Mouse (Mus musculus) G1E (cell line): ENCODE results near the gene Zfp82. TPM values are rescaled to one million over a fixed set of nuclear protein-coding genes. Genes with fewer than 3 reads are reported as not detected.

Experiments
- ATAC-seq: 2 replicates; pipeline ENCODE4 v1.8.0; 2016; ENCODE audit warnings: mild to moderate bottlenecking; ENCODE audit not compliant: insufficient number of reproducible peaks, poor library complexity, low FRiP score, severe bottlenecking; ENCODE audit errors: extremely low read depth
- DNase-seq: peaks from one replicate; pipeline ENCODE4 v3.0.0; 2012; ENCODE audit warnings: low spot score
- H3K27me3 ChIP-seq: 2 replicates; pipeline ENCODE4 v1.6.1; 2012; ENCODE audit warnings: mild to moderate bottlenecking, low read length, inconsistent platforms; ENCODE audit not compliant: insufficient read depth
- H3K36me3 ChIP-seq: replicated peaks from 2 replicates; pipeline ENCODE3; 2012; ENCODE audit warnings: mild to moderate bottlenecking, inconsistent platforms
- H3K4me1 ChIP-seq: 2 replicates; pipeline ENCODE4 v1.6.1; 2012; ENCODE audit warnings: low read depth, low read length, inconsistent platforms, mixed read lengths; ENCODE audit not compliant: insufficient read depth
- H3K4me3 ChIP-seq: 2 replicates; pipeline ENCODE4 v1.5.1; 2012; ENCODE audit warnings: low read depth, mild to moderate bottlenecking, inconsistent platforms, low read length, moderate library complexity, mixed read lengths
- H3K9me3 ChIP-seq: replicated peaks from 2 replicates; pipeline ENCODE4 v1.6.1; 2012; ENCODE audit warnings: inconsistent platforms
- CTCF ChIP-seq: IDR thresholded peaks from 2 replicates; pipeline ENCODE4 v1.5.1; 2012; ENCODE audit warnings: low read depth, low read length, inconsistent platforms, mixed read lengths
- GATA1 ChIP-seq: IDR thresholded peaks from 2 replicates; pipeline ENCODE4 v1.6.1; 2012; ENCODE audit warnings: borderline replicate concordance, low read length, inconsistent platforms, mixed read lengths
- GATA2 ChIP-seq: IDR thresholded peaks from 2 replicates; pipeline ENCODE4 v1.6.1; 2012; ENCODE audit warnings: low read depth, low read length, inconsistent platforms, borderline replicate concordance
- POLR2AphosphoS5 ChIP-seq: IDR thresholded peaks from 2 replicates; pipeline ENCODE4 v1.6.1; 2012; ENCODE audit warnings: low read depth, low read length, inconsistent platforms; ENCODE audit not compliant: insufficient replicate concordance
- TAL1 ChIP-seq: conservative IDR thresholded peaks from 2 replicates; pipeline ENCODE4 v1.6.1; 2012; ENCODE audit warnings: low read depth, low read length, inconsistent platforms, mixed read lengths
- polyA plus RNA-seq: library from polyadenylated mRNA; stranded (reverse); fragments of >175 nt; gene quantifications from 2 replicates; pipeline ENCODE4 v1.2.3, GENCODE M21; 2012
- total RNA-seq, 2 experiments: library from RNA; stranded (forward) in 1 of 2; stranded (reverse) in 1 of 2; fragments of 200-1000 nt in 1 of 2; fragments of >200 nt in 1 of 2; fragmentation: Nextera tagmentation in 1 of 2; gene quantifications; 2 replicates each; pipeline ENCODE4 v1.2.3; 2014 to 2017

The Zfp82 gene
- total and polyA plus RNA-seq, 3 experiments, result 0.25 to 5.9 (median 4.2) TPM

- Histone ChIP-seq H3K9me3 (no peaks in the 10 kb centered on the region), H3K4me3 (no peak overlapping the region), H3K27me3 (no peaks in the 10 kb centered on the region), H3K4me1 (no peaks in the 10 kb centered on the region; the same call in 1 of the 2 replicates), H3K36me3 (peaks cover 89% of the 10 kb centered on the region)
- ATAC-seq (no peak), DNase-seq (no peak)
- TF ChIP-seq POLR2AphosphoS5 (no peak), GATA2 (no peak), GATA1 (no peak), TAL1 (no peak), CTCF (no peak)
These were observed 62.0 kb downstream of the Zfp82 start for GRCm38 (mm10) chr7:30010551-30011195.

- Histone ChIP-seq H3K36me3 (peaks cover 88% of the 10 kb centered on the region), H3K4me1 (no peaks in the 10 kb centered on the region; the same call in 1 of the 2 replicates), H3K4me3 (no peak overlapping the region), H3K9me3 (no peaks in the 10 kb centered on the region), H3K27me3 (no peaks in the 10 kb centered on the region)
- ATAC-seq, result no peak
- TF ChIP-seq GATA1, result no peak
- no peak for TF ChIP-seq POLR2AphosphoS5
- TF ChIP-seq CTCF, result no peak
- TF ChIP-seq TAL1, result no peak
- no peak for TF ChIP-seq GATA2
- no peak for DNase-seq
These were observed 63.2 kb downstream of the Zfp82 start for GRCm38 (mm10) chr7:30009321-30010085.

- Histone ChIP-seq H3K9me3 (no peaks in the 10 kb centered on the region), H3K4me3 (no peak overlapping the region), H3K27me3 (no peaks in the 10 kb centered on the region), H3K4me1 (no peaks in the 10 kb centered on the region; the same call in 1 of the 2 replicates), H3K36me3 (peaks cover 80% of the 10 kb centered on the region)
- no peak for TF ChIP-seq TAL1
- no peak for TF ChIP-seq POLR2AphosphoS5
- TF ChIP-seq GATA1, result no peak
- no peak for TF ChIP-seq GATA2
- no peak for TF ChIP-seq CTCF
- ATAC-seq, result no peak
- no peak for DNase-seq
These were observed 64.5 kb downstream of the Zfp82 start for GRCm38 (mm10) chr7:30008020-30008690.

GRCm38 (mm10) chr7:30007601-30008000 is 65.1 kb downstream of the Zfp82 start:
- H3K27me3 ChIP-seq, result no peaks in the 10 kb centered on the region
- TF ChIP-seq GATA2, result no peak
- no peak for TF ChIP-seq CTCF
- TF ChIP-seq TAL1, result no peak
- TF ChIP-seq POLR2AphosphoS5, result no peak
- TF ChIP-seq GATA1, result no peak
- no peaks in the 10 kb centered on the region; the same call in 1 of the 2 replicates for H3K4me1 ChIP-seq
- ATAC-seq (no peak), DNase-seq (no peak)
- H3K36me3 ChIP-seq, result peaks cover 79% of the 10 kb centered on the region
- no peaks in the 10 kb centered on the region for H3K9me3 ChIP-seq
- no peak overlapping the region for H3K4me3 ChIP-seq

Other genes starting within 250 kb of the Zfp82 start
Only the 20 nearest of the 23 such genes appear.
- 5.9 and 11.1 TPM in 2 replicates for gene Zfp940, start 219.2 kb downstream of the Zfp82 start, total RNA-seq (2014; fragmentation: Nextera tagmentation)
- gene Zfp940, start 219.2 kb downstream of the Zfp82 start, total RNA-seq (2017), result 5.8 and 6.3 TPM in 2 replicates
- 0.30 and 0.50 TPM in 2 replicates for gene Zfp940, start 219.2 kb downstream of the Zfp82 start, polyA plus RNA-seq
- gene Zfp420, start 212.9 kb downstream of the Zfp82 start, total RNA-seq (2014; fragmentation: Nextera tagmentation), result 8.8 and 11.3 TPM in 2 replicates
- 4.5 and 5.2 TPM in 2 replicates for gene Zfp420, start 212.9 kb downstream of the Zfp82 start, total RNA-seq (2017)
- 0.24 and 0.36 TPM in 2 replicates for gene Zfp420, start 212.9 kb downstream of the Zfp82 start, polyA plus RNA-seq
- 10.6 and 12.6 TPM in 2 replicates for gene Zfp27, start 166.3 kb downstream of the Zfp82 start, total RNA-seq (2014; fragmentation: Nextera tagmentation)
- 9.0 and 10.2 TPM in 2 replicates for gene Zfp27, start 166.3 kb downstream of the Zfp82 start, total RNA-seq (2017)
- 0.23 and 0.27 TPM in 2 replicates for gene Zfp27, start 166.3 kb downstream of the Zfp82 start, polyA plus RNA-seq
- gene Zfp383, start 164.7 kb downstream of the Zfp82 start, total RNA-seq (2014; fragmentation: Nextera tagmentation), result 0.44 TPM in 1 of 2 replicates, not detected in the other
- gene Zfp383, start 164.7 kb downstream of the Zfp82 start, total RNA-seq (2017), result 1.6 and 2.2 TPM in 2 replicates
- gene Zfp383, start 164.7 kb downstream of the Zfp82 start, polyA plus RNA-seq, result 0.04 and 0.08 TPM in 2 replicates
- gene Zfp74, start 118.8 kb downstream of the Zfp82 start, total RNA-seq (2014; fragmentation: Nextera tagmentation), result 24.2 and 26.9 TPM in 2 replicates
- gene Zfp74, start 118.8 kb downstream of the Zfp82 start, total RNA-seq (2017), result 5.6 and 7.8 TPM in 2 replicates
- 9.8 and 13.7 TPM in 2 replicates for gene Zfp74, start 118.8 kb downstream of the Zfp82 start, polyA plus RNA-seq
- 18.6 and 22.0 TPM in 2 replicates for gene Zfp568, start 88.9 kb downstream of the Zfp82 start, total RNA-seq (2014; fragmentation: Nextera tagmentation)
- 24.4 and 26.2 TPM in 2 replicates for gene Zfp568, start 88.9 kb downstream of the Zfp82 start, total RNA-seq (2017)
- 3.9 and 5.1 TPM in 2 replicates for gene Zfp568, start 88.9 kb downstream of the Zfp82 start, polyA plus RNA-seq
- gene Zfp14, start 21.5 kb downstream of the Zfp82 start, total RNA-seq (2014; fragmentation: Nextera tagmentation), result not detected in 2 replicates
- 0.05 and 0.17 TPM in 2 replicates for gene Zfp14, start 21.5 kb downstream of the Zfp82 start, total RNA-seq (2017)
- not detected in 2 replicates for gene Zfp14, start 21.5 kb downstream of the Zfp82 start, polyA plus RNA-seq
- 0.90 TPM in 1 of 2 replicates, not detected in the other for gene Gm26920, start 17.5 kb upstream of the Zfp82 start, total RNA-seq (2014; fragmentation: Nextera tagmentation)
- gene Gm26920, start 17.5 kb upstream of the Zfp82 start, total RNA-seq (2017), result not detected in 2 replicates
- gene Gm26920, start 17.5 kb upstream of the Zfp82 start, polyA plus RNA-seq, result not detected in 2 replicates
- 5.6 and 7.5 TPM in 2 replicates for gene Zfp566, start 17.6 kb upstream of the Zfp82 start, total RNA-seq (2014; fragmentation: Nextera tagmentation)
- 2.0 and 2.8 TPM in 2 replicates for gene Zfp566, start 17.6 kb upstream of the Zfp82 start, total RNA-seq (2017)
- gene Zfp566, start 17.6 kb upstream of the Zfp82 start, polyA plus RNA-seq, result 1.8 TPM in 2 replicates
- gene Zfp260, start 21.9 kb upstream of the Zfp82 start, total RNA-seq (2014; fragmentation: Nextera tagmentation), result 29.5 and 36.0 TPM in 2 replicates
- 22.9 and 24.6 TPM in 2 replicates for gene Zfp260, start 21.9 kb upstream of the Zfp82 start, total RNA-seq (2017)
- gene Zfp260, start 21.9 kb upstream of the Zfp82 start, polyA plus RNA-seq, result 0.15 and 0.30 TPM in 2 replicates
- gene Zfp382, start 49.0 kb upstream of the Zfp82 start, total RNA-seq (2014; fragmentation: Nextera tagmentation), result 5.8 and 8.7 TPM in 2 replicates
- gene Zfp382, start 49.0 kb upstream of the Zfp82 start, total RNA-seq (2017), result 6.7 and 6.8 TPM in 2 replicates
- gene Zfp382, start 49.0 kb upstream of the Zfp82 start, polyA plus RNA-seq, result 2.4 and 2.6 TPM in 2 replicates
- gene Zfp146, start 96.8 kb upstream of the Zfp82 start, total RNA-seq (2014; fragmentation: Nextera tagmentation), result 123 and 124 TPM in 2 replicates
- 74.8 and 77.9 TPM in 2 replicates for gene Zfp146, start 96.8 kb upstream of the Zfp82 start, total RNA-seq (2017)
- gene Zfp146, start 96.8 kb upstream of the Zfp82 start, polyA plus RNA-seq, result 4.6 and 12.7 TPM in 2 replicates
- gene Cox7a1, start 111.2 kb upstream of the Zfp82 start, total RNA-seq (2014; fragmentation: Nextera tagmentation), result 16.0 and 19.4 TPM in 2 replicates
- gene Cox7a1, start 111.2 kb upstream of the Zfp82 start, total RNA-seq (2017), result 55.2 and 57.0 TPM in 2 replicates
- gene Cox7a1, start 111.2 kb upstream of the Zfp82 start, polyA plus RNA-seq, result 23.4 and 32.4 TPM in 2 replicates
- gene Capns1, start 125.9 kb upstream of the Zfp82 start, total RNA-seq (2014; fragmentation: Nextera tagmentation), result 313 and 371 TPM in 2 replicates
- 182 and 204 TPM in 2 replicates for gene Capns1, start 125.9 kb upstream of the Zfp82 start, total RNA-seq (2017)
- gene Capns1, start 125.9 kb upstream of the Zfp82 start, polyA plus RNA-seq, result 98.4 and 131 TPM in 2 replicates
- 23.0 and 34.5 TPM in 2 replicates for gene Polr2i, start 159.0 kb upstream of the Zfp82 start, total RNA-seq (2014; fragmentation: Nextera tagmentation)
- gene Polr2i, start 159.0 kb upstream of the Zfp82 start, total RNA-seq (2017), result 58.7 and 66.6 TPM in 2 replicates
- gene Polr2i, start 159.0 kb upstream of the Zfp82 start, polyA plus RNA-seq, result 66.9 and 79.0 TPM in 2 replicates
- 18.9 and 19.7 TPM in 2 replicates for gene Tbcb, start 159.4 kb upstream of the Zfp82 start, total RNA-seq (2014; fragmentation: Nextera tagmentation)
- gene Tbcb, start 159.4 kb upstream of the Zfp82 start, total RNA-seq (2017), result 30.8 and 38.1 TPM in 2 replicates
- gene Tbcb, start 159.4 kb upstream of the Zfp82 start, polyA plus RNA-seq, result 20.7 and 38.1 TPM in 2 replicates
- gene Ovol3, start 162.8 kb upstream of the Zfp82 start, total RNA-seq (2014; fragmentation: Nextera tagmentation), result not detected in 2 replicates
- not detected in 2 replicates for gene Ovol3, start 162.8 kb upstream of the Zfp82 start, total RNA-seq (2017)
- gene Ovol3, start 162.8 kb upstream of the Zfp82 start, polyA plus RNA-seq, result not detected in 2 replicates
- 1.4 and 2.2 TPM in 2 replicates for gene Thap8, start 207.2 kb upstream of the Zfp82 start, total RNA-seq (2014; fragmentation: Nextera tagmentation)
- gene Thap8, start 207.2 kb upstream of the Zfp82 start, total RNA-seq (2017), result 0.64 and 1.1 TPM in 2 replicates
- gene Thap8, start 207.2 kb upstream of the Zfp82 start, polyA plus RNA-seq, result 0.10 TPM in 1 of 2 replicates, not detected in the other
- gene Wdr62, start 207.5 kb upstream of the Zfp82 start, total RNA-seq (2014; fragmentation: Nextera tagmentation), result 16.5 and 57.9 TPM in 2 replicates
- gene Wdr62, start 207.5 kb upstream of the Zfp82 start, total RNA-seq (2017), result 7.0 and 8.2 TPM in 2 replicates
- gene Wdr62, start 207.5 kb upstream of the Zfp82 start, polyA plus RNA-seq, result 40.3 and 59.1 TPM in 2 replicates
- gene Clip3, start 218.8 kb upstream of the Zfp82 start, total RNA-seq (2014; fragmentation: Nextera tagmentation), result not detected in 2 replicates
- 0.33 TPM in 1 of 2 replicates, not detected in the other for gene Clip3, start 218.8 kb upstream of the Zfp82 start, total RNA-seq (2017)
- not detected in 2 replicates for gene Clip3, start 218.8 kb upstream of the Zfp82 start, polyA plus RNA-seq